Mouse (Mus musculus): ENCODE data around the gene Tnfaip8l3.

DNA sequence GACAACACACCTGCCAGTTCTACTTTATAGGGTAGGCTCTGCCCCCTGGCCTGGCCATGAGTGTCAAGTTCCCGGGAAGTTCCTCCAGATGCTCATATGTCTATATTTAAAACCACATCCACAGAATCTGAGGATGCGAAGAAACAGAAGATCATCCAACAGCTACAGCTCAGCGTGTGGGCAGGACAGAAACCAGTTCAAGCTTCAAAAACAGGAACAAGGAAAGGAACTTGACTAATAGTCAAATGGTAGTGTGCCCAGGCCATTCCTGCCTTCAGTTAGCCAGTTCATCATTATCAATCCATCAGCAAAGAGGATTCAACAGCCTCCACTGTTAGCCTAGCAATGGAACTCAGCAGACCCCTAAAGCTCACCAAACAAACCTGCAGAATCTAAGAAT, 4.5 kb downstream of the Tnfaip8l3 start:
- TF ChIP-seq CTCF (IDR thresholded peaks at IDR 0.05; ENCODE audit: borderline replicate concordance, insufficient read depth, low read depth, low read length) (no peak), POLR2A (IDR thresholded peaks at IDR 0.05; ENCODE audit: borderline replicate concordance, insufficient read depth, low read length) (no peak)

All from cerebellum, adult 2 months (tissue).